Mouse (Mus musculus): Measurements from ENCODE around the gene Gclm. TPM values are rescaled to one million over a fixed set of nuclear protein-coding genes. Genes with fewer than 3 reads are reported as not detected.

Gclm gene
- 38.9 and 41.4 TPM in 2 replicates for polyA plus RNA-seq (2015; fragmentation: Nextera tagmentation; extraction: Ambion mirVana)

- H3K9ac ChIP-seq (ENCODE audit: low read depth, low read length): peak within 1 kb of the TSS; percentile 87
- H3K4me3 ChIP-seq (ENCODE audit: low read depth, low read length): peak within 1 kb of the TSS; percentile 68
- ATAC-seq: peak; percentile 99
- no peaks in the 10 kb centered on the region for H3K27me3 ChIP-seq (ENCODE audit: control insufficient read depth, insufficient read depth, low read depth, low read length)
- no peaks in the 10 kb centered on the region for H3K9me3 ChIP-seq (replicated peaks; ENCODE audit: control insufficient read depth, low read length, poor library complexity, severe bottlenecking)
- H3K4me2 ChIP-seq (ENCODE audit: low read length): peak within 1 kb of the TSS; percentile 66
- peaks cover 18% of the 10 kb centered on the region for H3K4me1 ChIP-seq (ENCODE audit: control insufficient read depth, insufficient read depth, low read length)
- under 1% methylated on average over 72 of the region's 90 CpGs for WGBS
- no peaks in the 10 kb centered on the region for H3K36me3 ChIP-seq (ENCODE audit: control insufficient read depth, insufficient read depth, low read length)
- H3K27ac ChIP-seq (ENCODE audit: low read length): peak within 1 kb of the TSS; percentile 93
These were observed at the start of gene Gclm for GRCm38 (mm10) chr3:122245215-122245877. Gene Gclm, plus strand, starts transcription at chr3:122245557.

GRCm38 (mm10) chr3:122196621-122197298, 48.6 kb upstream of the Gclm start:
- no peak overlapping the region for H3K4me2 ChIP-seq (ENCODE audit: low read length)
- no peaks in the 10 kb centered on the region for H3K27me3 ChIP-seq (ENCODE audit: control insufficient read depth, insufficient read depth, low read depth, low read length)
- no peak overlapping the region for H3K27ac ChIP-seq (ENCODE audit: low read length)
- H3K4me1 ChIP-seq (ENCODE audit: control insufficient read depth, insufficient read depth, low read length): no peaks in the 10 kb centered on the region
- H3K9ac ChIP-seq (ENCODE audit: low read depth, low read length): no peak overlapping the region
- no peak for ATAC-seq
- 70% methylated on average over 4 of the region's 4 CpGs for WGBS
- no peaks in the 10 kb centered on the region for H3K36me3 ChIP-seq (ENCODE audit: control insufficient read depth, insufficient read depth, low read length)
- H3K4me3 ChIP-seq (ENCODE audit: low read depth, low read length): no peak overlapping the region
- H3K9me3 ChIP-seq (replicated peaks; ENCODE audit: control insufficient read depth, low read length, poor library complexity, severe bottlenecking): no peaks in the 10 kb centered on the region

- Histone ChIP-seq H3K9ac (ENCODE audit: low read depth, low read length) (no peak overlapping the region), H3K27ac (ENCODE audit: low read length) (no peak overlapping the region), H3K4me1 (ENCODE audit: control insufficient read depth, insufficient read depth, low read length) (no peaks in the 10 kb centered on the region), H3K27me3 (ENCODE audit: control insufficient read depth, insufficient read depth, low read depth, low read length) (no peaks in the 10 kb centered on the region), H3K4me2 (ENCODE audit: low read length) (no peak overlapping the region), H3K4me3 (ENCODE audit: low read depth, low read length) (no peak overlapping the region), H3K36me3 (ENCODE audit: control insufficient read depth, insufficient read depth, low read length) (no peaks in the 10 kb centered on the region), H3K9me3 (replicated peaks; ENCODE audit: control insufficient read depth, low read length, poor library complexity, severe bottlenecking) (no peaks in the 10 kb centered on the region)
- no peak for ATAC-seq
- WGBS: 83% methylated on average over 2 of the region's 2 CpGs
These were observed 46.8 kb upstream of the Gclm start for GRCm38 (mm10) chr3:122198532-122198931.

- Histone ChIP-seq H3K27me3 (ENCODE audit: control insufficient read depth, insufficient read depth, low read depth, low read length) (no peaks in the 10 kb centered on the region), H3K36me3 (ENCODE audit: control insufficient read depth, insufficient read depth, low read length) (no peaks in the 10 kb centered on the region), H3K4me3 (ENCODE audit: low read depth, low read length) (no peak overlapping the region), H3K4me1 (ENCODE audit: control insufficient read depth, insufficient read depth, low read length) (no peaks in the 10 kb centered on the region), H3K9ac (ENCODE audit: low read depth, low read length) (no peak overlapping the region), H3K9me3 (replicated peaks; ENCODE audit: control insufficient read depth, low read length, poor library complexity, severe bottlenecking) (no peaks in the 10 kb centered on the region), H3K27ac (ENCODE audit: low read length) (no peak overlapping the region), H3K4me2 (ENCODE audit: low read length) (no peak overlapping the region)
- 80% methylated on average over 8 of the region's 8 CpGs for WGBS
- ATAC-seq: no peak
These were observed 46.4 kb upstream of the Gclm start for GRCm38 (mm10) chr3:122198966-122199381.

- 72% methylated on average over 4 of the region's 4 CpGs for WGBS
- Histone ChIP-seq H3K4me1 (ENCODE audit: control insufficient read depth, insufficient read depth, low read length) (no peaks in the 10 kb centered on the region), H3K4me2 (ENCODE audit: low read length) (no peak overlapping the region), H3K27me3 (ENCODE audit: control insufficient read depth, insufficient read depth, low read depth, low read length) (no peaks in the 10 kb centered on the region), H3K36me3 (ENCODE audit: control insufficient read depth, insufficient read depth, low read length) (no peaks in the 10 kb centered on the region), H3K4me3 (ENCODE audit: low read depth, low read length) (no peak overlapping the region), H3K27ac (ENCODE audit: low read length) (no peak overlapping the region), H3K9me3 (replicated peaks; ENCODE audit: control insufficient read depth, low read length, poor library complexity, severe bottlenecking) (no peaks in the 10 kb centered on the region), H3K9ac (ENCODE audit: low read depth, low read length) (no peak overlapping the region)
- no peak for ATAC-seq
These were observed 45.8 kb upstream of the Gclm start for GRCm38 (mm10) chr3:122199600-122199999.

- Histone ChIP-seq H3K27ac (ENCODE audit: low read length) (no peak overlapping the region), H3K27me3 (ENCODE audit: control insufficient read depth, insufficient read depth, low read depth, low read length) (no peaks in the 10 kb centered on the region), H3K9me3 (replicated peaks; ENCODE audit: control insufficient read depth, low read length, poor library complexity, severe bottlenecking) (no peaks in the 10 kb centered on the region), H3K4me1 (ENCODE audit: control insufficient read depth, insufficient read depth, low read length) (no peaks in the 10 kb centered on the region), H3K9ac (ENCODE audit: low read depth, low read length) (no peak overlapping the region), H3K4me2 (ENCODE audit: low read length) (no peak overlapping the region), H3K36me3 (ENCODE audit: control insufficient read depth, insufficient read depth, low read length) (no peaks in the 10 kb centered on the region), H3K4me3 (ENCODE audit: low read depth, low read length) (no peak overlapping the region)
- no peak for ATAC-seq
- 91% methylated on average over 5 of the region's 5 CpGs for WGBS
These were observed 45.3 kb upstream of the Gclm start for GRCm38 (mm10) chr3:122200017-122200416.

- no peaks in the 10 kb centered on the region for H3K9me3 ChIP-seq (replicated peaks; ENCODE audit: control insufficient read depth, low read length, poor library complexity, severe bottlenecking)
- H3K9ac ChIP-seq (ENCODE audit: low read depth, low read length): no peak overlapping the region
- H3K36me3 ChIP-seq (ENCODE audit: control insufficient read depth, insufficient read depth, low read length): no peaks in the 10 kb centered on the region
- no peaks in the 10 kb centered on the region for H3K4me1 ChIP-seq (ENCODE audit: control insufficient read depth, insufficient read depth, low read length)
- H3K27me3 ChIP-seq (ENCODE audit: control insufficient read depth, insufficient read depth, low read depth, low read length): no peaks in the 10 kb centered on the region
- no peak overlapping the region for H3K27ac ChIP-seq (ENCODE audit: low read length)
- 73% methylated on average over 5 of the region's 5 CpGs for WGBS
- no peak overlapping the region for H3K4me2 ChIP-seq (ENCODE audit: low read length)
- H3K4me3 ChIP-seq (ENCODE audit: low read depth, low read length): no peak overlapping the region
- ATAC-seq: no peak
These were observed 44.9 kb upstream of the Gclm start for GRCm38 (mm10) chr3:122200447-122200846.

- H3K4me2 ChIP-seq (ENCODE audit: low read length): no peak overlapping the region
- 14% methylated on average over 5 of the region's 5 CpGs for WGBS
- H3K27ac ChIP-seq (ENCODE audit: low read length): no peak overlapping the region
These were observed 43.0 kb upstream of the Gclm start for GRCm38 (mm10) chr3:122202307-122202732.

GRCm38 (mm10) chr3:122203675-122204329, 41.6 kb upstream of the Gclm start:
- Histone ChIP-seq H3K4me2 (ENCODE audit: low read length) (no peak overlapping the region), H3K4me1 (ENCODE audit: control insufficient read depth, insufficient read depth, low read length) (no peaks in the 10 kb centered on the region), H3K27me3 (ENCODE audit: control insufficient read depth, insufficient read depth, low read depth, low read length) (no peaks in the 10 kb centered on the region), H3K27ac (ENCODE audit: low read length) (no peak overlapping the region), H3K9ac (ENCODE audit: low read depth, low read length) (no peak overlapping the region), H3K36me3 (ENCODE audit: control insufficient read depth, insufficient read depth, low read length) (no peaks in the 10 kb centered on the region), H3K9me3 (replicated peaks; ENCODE audit: control insufficient read depth, low read length, poor library complexity, severe bottlenecking) (no peaks in the 10 kb centered on the region), H3K4me3 (ENCODE audit: low read depth, low read length) (no peak overlapping the region)
- ATAC-seq: no peak
- WGBS: 81% methylated on average over 9 of the region's 9 CpGs

More at GRCm38 (mm10) chr3:122202307-122202732, 43.0 kb upstream of the Gclm start:
- no peak overlapping the region for H3K9ac ChIP-seq (ENCODE audit: low read depth, low read length)
- H3K27me3 ChIP-seq (ENCODE audit: control insufficient read depth, insufficient read depth, low read depth, low read length): no peaks in the 10 kb centered on the region
- H3K9me3 ChIP-seq (replicated peaks; ENCODE audit: control insufficient read depth, low read length, poor library complexity, severe bottlenecking): no peaks in the 10 kb centered on the region
- no peak overlapping the region for H3K4me3 ChIP-seq (ENCODE audit: low read depth, low read length)
- H3K36me3 ChIP-seq (ENCODE audit: control insufficient read depth, insufficient read depth, low read length): no peaks in the 10 kb centered on the region
- H3K4me1 ChIP-seq (ENCODE audit: control insufficient read depth, insufficient read depth, low read length): no peaks in the 10 kb centered on the region
- ATAC-seq: no peak
